Mouse (Mus musculus): ENCODE measurements at regions not wholly inside any gene's neighbourhood (a gene's known extent, or its start where the extent isn't known, plus 50 kb on each side); places are given as distances from the start of the nearest gene placed in this dataset.

DNA sequence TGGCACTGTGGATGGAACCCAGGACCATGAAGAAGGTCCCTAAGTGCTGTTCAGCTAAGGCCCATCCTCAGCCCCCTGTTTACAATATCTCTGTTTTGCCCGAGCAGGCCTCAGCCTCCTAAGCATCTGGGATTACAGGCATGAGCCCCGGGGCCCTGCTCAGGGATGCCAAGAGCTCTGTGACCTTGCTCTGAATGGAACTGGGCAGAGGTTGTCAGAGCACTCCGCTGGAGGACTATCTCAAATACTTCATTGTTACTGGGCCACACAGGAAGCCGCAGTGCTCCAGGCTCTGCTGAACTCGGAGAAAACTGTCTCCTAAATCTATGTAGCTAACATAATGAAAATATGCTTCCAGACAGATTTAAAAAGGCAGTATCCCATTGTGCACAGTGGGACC, 235.7 kb upstream of the Sulf2 start:
- no peak for TF ChIP-seq POLR2A (IDR thresholded peaks at IDR 0.05; ENCODE audit: control insufficient read depth, extremely low read depth, insufficient read depth, low read length, poor library complexity)
- TF ChIP-seq CTCF (IDR thresholded peaks at IDR 0.05; ENCODE audit: borderline replicate concordance, control insufficient read depth, extremely low read depth, insufficient read depth, low read length, poor library complexity): no peak

Measured in thymus, adult 2 months (tissue).